Mouse (Mus musculus) embryo, embryonic 11 days (tissue): ENCODE measurements around the gene Esyt1.
"Not testable (repeated sequence)": the region's sequence is repeated elsewhere in the genome, so short reads cannot be mapped to it uniquely, and the experiment has no call there.

ENCODE experiments used
- DNase-seq: peaks from one replicate; pipeline ENCODE4 v3.0.0-alpha.2; 2015

Gene Esyt1

DNA sequence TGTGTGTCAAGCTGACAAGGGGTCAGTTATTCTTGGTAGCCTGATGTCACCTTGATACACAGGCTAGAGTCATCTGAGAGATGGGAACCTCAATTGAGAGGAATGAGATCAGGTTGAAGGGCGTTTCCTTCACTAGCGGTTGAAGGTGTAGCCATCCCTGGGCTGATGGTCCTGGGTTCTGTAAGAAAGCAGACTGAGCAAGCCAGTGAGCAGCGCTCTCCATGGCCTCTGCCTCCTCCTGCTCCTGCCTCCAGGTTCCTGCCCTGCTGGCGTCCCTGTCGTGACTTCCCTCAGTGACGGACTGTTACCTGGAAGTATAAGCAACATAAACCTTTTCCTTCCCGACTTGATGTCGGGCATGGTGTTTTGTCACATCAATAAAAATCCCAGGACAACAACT, 22.1 kb downstream of the Esyt1 start:
- no peak for DNase-seq

DNA sequence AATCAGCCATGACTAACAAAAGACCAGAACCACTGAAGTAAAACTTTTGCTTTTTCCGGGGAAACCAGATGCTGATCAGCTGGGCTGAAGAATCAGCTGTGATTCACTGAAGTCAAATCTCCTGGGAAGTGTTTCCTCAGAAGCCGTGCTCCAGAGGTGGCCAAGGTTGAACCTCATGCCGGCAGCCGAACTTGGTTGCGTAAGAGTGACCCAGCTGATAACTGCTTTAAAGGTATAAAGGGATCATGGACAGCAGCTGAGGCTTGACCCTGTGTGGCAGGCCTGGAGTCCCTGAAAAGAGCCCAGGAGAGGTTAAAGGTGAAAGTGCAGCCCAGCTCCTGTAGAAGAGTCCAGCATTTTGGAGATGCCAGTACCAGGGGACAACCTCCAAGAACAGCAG, 23.3 kb downstream of the Esyt1 start:
- DNase-seq, result no peak

DNA sequence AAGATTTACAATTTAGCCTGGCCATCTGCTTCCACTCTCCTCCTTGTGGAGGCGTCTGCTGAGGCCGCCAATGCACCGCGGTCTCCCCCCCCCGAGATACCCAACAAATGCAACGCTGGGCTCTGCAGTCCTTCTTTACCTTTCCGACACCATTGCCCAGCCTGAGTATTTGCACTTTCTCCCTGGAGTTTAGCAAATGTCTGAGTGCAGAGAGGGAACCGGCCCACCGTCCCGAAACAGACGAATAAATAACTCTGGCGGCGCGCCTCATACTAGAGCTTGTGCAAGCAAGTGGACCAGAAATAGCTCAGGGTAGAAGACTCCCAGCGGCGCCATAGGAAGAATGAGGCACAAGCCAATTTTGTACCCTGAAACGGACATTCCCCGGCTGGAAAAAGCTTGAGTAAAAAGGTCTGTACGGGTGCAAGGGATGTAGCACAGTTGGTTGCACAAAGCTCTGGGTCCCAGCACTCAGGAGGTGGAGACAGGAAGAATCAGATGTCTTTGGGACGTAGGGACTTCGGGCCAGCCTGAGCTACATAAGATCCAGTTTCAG, 26.5 kb downstream of the Esyt1 start:
- DNase-seq, result peak; percentile 68

DNA sequence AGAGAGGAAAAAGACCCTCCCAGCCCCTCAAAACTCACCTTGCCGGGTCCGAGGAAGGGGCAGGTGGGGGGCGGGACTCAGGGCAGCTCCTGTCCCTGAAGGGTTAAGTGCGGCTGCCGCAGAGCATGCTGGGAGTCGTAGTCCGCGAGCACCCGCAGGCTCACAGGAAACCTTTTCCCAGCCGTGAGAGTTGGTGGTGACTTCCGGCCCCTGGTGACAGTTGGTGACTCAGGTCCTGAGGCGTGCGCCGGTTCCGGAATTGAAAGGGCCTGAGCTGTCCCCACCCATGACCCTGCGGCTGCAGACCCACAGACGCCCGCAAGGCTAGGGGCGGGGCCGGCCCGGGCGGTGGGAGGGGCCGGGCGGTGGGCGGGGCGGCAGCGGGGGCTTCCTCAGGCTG, 27.1 kb downstream of the Esyt1 start, which contains the start of gene Myl6b:
Gene Myl6b (minus strand): TSS at position 96 of the 400 bp plus-strand sequence.
- DNase-seq, result peak; percentile 97

DNA sequence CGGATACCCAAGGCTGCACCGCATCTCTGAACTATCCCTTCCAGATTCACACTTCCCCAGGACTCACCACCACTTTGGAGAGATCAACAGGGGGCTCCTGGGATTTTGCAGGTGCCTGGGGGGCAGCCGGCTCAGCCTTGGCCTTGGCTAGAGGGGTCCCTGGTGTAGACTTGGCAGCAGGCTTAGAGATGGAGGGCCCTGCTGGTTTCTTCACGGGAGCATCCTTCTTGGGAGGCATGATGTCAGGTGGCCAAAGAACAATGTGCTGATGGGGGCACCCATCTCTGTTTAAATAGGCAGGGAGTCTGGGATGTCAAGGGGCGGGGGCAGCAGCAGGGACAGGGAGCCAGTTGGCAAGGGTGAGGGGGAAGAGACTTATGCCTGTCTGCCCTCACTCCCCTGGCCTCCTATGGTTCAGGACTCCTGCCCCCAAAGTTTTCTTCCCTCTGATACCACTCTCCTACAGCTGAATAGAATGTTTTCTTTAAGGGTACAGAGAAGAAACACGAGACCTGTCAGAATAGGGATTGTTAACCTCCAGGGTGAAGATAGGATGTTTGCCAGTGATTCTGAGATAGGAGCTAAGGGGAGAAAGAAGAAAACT, 28.4 kb downstream of the Esyt1 start:
- no peak for DNase-seq

DNA sequence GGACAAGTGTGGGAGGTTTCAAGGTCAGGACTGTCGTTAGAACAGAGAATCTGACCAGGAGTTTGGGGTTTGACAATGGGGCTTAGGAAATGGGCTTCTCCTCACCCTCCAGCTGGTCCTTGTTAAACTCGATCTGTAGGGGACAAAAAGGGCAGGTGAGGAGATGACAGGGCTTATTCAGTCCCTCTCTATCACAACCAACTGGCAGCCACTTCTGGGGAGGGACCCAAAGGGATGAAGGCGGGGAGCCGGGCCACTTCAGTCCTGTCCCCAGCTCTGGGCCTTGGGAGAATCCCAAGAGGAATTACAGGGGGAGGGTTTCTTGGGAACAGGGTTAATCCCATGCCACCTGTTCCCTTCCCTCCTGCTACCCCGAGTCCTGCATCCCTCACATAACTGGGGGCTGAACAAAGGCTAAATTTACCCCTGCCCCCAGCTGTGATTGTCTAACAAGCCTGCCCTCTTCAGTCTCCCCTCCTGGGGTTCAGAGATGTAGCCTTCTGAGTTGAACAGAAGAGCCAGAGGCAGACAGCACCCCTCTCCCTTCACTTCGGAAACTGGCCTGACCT, 29.1 kb downstream of the Esyt1 start:
- no peak for DNase-seq

DNA sequence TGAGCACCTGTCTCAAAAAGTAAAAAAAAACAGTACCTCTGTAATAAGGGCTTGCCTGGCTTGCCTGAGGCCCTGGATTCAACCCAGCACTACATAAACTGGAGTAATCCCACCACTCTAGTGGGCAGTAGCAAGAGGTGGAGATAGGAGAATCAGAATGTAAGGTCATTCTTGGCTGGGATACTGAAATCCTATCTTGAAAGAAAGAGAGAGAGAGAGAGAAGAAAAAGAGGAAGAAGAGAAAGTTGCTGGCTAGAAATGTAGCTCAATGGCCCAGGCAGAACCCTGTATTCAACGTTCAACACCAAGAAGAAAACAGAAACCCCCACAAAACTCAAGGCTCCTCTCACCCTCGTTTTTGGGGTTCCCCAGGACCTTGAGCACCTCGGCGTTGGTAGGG, 29.8 kb downstream of the Esyt1 start:
- no peak for DNase-seq

DNA sequence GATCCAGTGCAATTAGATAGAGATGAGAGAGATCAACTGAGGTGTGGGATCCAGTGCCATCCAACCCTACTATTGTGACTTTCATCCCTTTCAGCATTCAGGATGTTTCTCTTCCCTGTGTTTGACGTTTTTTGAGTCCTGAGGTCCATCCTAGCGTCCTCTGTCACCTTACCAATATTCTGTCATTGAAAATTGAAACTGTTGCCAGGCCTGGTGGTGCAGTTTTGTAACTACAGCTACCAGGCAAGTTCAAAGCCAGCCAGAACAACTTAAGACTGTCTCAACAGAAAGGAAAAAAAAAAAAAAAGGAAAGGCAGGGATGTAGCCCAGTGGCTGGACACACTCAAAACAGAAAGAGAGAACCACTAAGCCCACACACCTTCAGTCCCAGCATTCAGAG, 30.4 kb downstream of the Esyt1 start:
- no peak for DNase-seq

DNA sequence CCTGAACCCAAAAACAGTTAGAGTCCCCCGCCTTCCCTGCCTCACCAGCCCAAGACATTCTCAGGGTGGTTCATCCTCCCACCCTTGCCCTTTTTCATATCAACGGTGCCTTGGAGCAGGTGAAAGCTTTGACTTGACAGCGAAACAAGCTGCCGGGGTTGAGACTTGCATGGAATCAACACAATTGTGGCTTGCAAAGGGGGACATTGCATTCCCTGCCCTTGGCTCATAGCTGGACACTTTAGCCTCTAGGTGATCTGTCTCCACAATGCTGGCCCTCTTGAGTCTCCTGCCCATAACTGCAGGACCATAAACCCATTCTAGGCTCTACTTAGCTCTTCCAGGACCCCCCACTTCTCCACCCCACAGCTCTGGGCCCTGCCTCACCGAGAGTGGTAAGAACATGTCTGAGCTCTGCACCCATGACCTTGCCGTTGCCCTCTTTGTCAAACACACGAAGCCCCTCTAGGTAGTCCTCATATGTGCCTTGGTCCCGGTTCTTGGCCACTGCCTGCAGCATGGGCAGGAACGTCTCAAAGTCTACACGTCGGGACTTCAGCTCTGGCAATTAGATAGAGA, 30.9 kb downstream of the Esyt1 start:
- no peak for DNase-seq

DNA sequence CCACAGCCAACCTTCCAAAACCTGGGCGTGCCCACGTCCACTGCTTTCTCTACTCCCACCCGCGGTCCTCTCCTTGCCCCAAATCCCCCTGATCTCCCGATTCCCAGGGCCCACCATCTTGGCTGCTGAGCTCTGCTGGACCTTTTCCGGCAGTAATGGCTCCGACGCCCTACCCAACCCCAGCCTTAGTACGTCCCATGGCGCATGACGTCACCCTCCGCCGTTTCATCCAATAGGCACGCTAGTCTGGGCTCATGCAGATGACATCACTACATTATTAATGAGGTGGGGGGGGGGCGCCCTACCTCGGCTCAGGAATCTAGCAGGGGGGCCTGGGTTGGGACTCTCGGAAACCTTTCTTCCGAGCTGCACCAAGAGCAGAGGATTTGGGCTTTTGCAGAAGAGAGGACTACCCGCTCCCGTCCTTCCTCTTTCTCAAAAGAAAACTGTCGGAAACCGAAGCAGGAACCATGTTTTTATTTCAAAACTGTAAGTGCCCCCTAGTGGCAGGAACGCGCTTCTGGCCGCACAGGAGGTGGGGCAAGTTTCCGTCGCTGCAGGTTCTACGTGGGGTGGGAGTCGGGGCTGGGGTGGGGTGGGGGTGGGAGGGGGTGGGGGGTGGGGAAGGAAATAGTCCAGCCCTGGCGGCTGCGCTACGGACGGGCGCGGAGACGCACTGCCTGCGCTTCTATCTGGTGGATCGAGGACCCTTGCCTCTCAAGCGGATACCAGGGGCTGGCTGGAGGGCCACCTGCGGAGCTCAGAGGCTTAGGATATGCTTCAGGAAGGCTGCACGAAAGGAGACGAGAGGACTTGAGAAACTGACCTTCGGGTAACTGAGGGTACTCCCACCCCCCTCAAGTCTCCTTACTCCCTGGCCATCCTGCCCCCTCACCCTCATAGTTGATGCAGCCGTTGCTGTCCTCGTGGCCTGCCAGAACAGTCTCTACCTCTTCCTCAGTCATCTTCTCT, 31.7 kb downstream of the Esyt1 start, which contains the start of gene Myl6:
Gene Myl6 (minus strand): TSS at position 451 of the 972 bp plus-strand sequence.
- peak; percentile 98 for DNase-seq

DNA sequence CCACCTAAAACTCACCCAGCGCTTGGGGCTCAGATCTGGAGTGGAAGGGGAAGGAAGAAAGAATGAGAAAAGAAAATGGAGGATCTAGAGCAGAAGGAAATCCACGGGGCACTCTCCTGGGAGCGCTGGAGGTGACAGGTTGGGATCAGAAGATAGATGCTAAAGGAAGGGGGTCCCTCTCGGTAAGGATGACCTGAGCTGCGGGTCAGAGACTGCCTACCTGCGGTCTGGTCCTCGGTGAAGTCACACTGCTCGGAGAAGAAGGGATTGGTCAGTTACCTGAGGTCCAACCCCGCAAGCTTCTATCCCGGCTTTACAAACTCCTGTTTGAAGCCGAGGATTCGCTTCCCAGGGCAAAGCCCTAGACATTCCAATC, 32.4 kb downstream of the Esyt1 start:
- peak; percentile 38 for DNase-seq

DNA sequence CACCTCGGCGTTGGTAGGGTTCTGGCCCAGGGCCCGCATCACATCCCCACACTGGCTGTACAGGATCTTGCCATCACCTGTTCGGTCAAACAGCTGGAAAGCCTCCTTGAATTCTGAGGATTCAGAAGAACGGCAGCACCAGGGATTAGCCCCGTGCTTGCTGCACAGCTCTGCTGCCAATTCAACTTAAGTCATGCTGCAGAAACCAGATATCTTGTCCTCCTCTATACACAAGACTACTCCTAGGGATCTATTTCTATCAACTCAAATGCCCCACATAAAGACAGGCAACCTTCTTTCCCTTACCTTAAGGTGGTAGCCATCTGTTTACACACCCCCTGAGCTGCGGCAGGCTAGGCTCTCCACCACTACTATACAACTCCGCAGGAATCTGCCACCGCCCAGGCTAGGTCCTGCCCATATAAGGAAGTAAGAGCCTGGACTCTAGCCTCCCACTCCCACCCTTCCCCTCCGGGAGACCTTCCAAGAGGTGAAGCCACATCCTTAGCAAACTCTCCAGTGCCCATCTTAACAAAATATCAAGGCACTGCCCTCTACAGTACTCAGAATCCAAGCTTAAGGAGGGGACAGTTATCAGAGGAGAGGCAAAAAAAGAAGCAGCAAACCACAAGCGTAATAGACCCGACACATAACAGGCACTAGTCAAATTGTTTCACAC, 32.9 kb downstream of the Esyt1 start:
- DNase-seq, result peak; percentile 74

DNA sequence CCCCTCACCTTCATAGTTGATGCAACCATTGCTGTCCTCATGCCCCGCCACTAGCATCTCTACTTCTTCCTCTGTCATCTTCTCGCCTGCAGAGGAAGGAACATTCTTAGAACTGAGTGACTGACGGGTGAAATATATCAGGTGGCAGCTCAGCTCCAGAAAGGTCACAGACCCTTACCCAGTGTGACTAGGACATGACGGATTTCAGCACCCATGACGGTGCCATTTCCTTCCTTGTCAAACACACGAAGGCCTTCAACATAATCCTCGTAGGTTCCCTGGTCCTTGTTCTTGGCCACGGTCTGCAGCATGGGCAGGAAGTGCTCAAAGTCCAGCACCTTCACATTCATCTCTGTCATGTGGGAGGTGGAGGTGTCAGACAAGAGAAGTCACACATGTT, 33.6 kb downstream of the Esyt1 start:
- not testable (repeated sequence) for DNase-seq

DNA sequence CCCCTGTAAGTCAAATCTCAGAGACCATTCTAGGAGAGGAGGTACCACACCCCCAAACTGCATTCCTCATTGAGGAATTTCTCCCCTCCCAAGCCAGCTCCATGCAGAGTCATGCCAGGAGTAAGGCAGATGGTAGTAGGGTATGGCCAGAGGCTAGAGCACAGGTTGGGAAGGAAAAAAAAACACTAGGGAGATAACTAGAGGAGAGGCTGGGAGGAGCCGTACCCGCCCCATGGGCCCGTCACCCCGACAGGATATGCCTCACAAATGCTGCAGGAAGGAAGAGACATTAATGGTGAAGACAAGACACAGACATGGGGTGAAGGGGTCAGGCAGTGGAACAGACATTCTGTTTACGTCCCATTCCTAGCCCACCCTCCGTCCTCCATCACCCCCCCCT, 34.2 kb downstream of the Esyt1 start:
- DNase-seq, result no peak

DNA sequence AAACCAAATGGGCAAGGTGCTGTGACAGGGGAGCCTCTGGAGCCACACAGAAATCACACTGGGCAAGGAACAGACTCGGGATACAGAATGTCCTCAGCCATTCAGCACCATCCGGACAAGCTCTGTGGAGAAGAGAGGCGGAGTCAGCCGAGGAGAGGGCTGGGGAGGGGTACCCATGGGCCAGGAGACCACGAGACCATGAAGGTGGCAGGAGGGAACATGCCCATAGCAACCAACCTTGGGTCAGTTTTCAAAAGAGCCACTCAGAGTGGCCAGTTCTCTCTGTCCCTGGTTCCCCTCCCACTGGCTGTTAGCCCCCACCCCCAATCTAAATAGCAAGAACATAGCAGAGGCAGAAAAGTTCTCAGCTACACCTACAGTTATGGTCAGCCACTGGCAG, 34.8 kb downstream of the Esyt1 start:
- no peak for DNase-seq

DNA sequence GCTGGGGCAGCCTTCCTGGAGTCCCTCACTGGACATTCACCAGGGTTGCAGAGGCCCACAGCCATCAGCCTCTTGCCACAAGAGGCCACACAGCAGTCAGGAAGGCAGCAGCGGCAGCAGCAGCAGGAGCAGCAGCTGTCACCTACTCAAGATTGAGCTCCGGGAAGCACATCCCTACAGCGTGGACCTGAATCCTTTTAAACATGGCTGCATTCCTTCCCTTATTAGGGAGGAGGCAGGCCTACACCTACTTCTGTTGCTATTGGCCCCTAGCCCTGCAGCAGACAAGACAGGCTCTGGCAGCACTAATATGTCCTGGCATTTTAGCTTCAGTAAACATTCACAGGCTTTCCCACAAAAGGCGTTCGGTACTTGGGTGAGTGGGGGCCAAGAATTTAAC, 35.4 kb downstream of the Esyt1 start:
- no peak for DNase-seq

DNA sequence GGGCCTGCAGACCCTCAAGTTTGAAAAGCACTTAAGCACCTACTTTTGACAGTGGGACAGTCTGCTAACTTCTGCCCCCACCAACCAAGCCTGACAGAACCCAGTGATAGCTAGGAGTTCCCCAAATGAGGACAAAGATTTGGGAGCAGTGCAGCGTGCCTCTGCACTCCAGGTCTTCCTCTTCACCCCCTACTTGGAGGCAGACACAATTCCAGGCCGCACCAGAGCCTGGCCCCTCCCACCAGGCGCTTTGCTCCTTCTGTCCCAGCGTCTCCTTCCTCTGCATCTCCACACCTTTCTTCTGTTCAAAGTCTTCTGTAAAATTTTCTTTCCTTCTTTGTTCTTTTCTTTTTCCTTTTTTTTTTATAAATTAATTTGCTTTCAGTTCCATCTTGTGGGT, 35.9 kb downstream of the Esyt1 start:
- no peak for DNase-seq

DNA sequence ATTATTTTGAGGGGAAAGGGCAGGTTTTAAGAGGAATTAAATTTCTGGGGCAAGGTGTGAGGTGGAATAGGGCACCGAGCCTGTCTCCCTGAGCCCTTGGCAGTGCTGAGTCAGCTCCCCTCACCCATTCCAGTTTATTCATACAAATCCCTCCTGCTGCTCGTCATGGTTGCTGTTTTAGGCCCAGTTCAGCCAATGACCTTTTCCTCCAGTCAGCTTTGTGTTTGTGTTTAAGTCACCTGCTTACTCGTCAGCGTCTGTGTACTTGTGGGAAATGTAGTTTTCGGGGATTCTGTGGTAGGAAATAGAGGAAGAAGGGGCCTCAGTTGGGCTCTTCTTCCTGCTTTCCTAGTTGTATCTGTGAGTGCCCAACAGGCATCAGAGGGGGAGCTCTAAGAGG, 36.3 kb downstream of the Esyt1 start:
- DNase-seq, result no peak

DNA sequence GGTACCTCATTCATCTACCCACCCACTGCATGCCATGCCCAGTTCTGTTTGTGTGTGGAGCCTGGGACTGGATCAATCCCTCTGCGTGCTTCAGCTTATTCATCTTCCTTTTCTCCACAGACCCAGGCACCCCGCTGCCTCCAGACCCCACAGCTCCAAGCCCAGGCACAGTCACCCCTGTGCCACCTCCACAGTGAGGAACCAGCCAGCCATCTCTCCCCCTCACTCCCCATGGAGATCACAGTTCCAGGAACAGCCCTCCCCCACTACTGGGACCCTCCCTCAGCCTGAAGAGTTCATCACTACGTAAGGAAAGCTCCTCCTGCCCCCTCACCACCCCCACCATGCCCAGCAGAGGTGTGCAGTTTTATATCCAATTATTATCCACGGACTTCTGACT, 36.9 kb downstream of the Esyt1 start:
- DNase-seq, result no peak

DNA sequence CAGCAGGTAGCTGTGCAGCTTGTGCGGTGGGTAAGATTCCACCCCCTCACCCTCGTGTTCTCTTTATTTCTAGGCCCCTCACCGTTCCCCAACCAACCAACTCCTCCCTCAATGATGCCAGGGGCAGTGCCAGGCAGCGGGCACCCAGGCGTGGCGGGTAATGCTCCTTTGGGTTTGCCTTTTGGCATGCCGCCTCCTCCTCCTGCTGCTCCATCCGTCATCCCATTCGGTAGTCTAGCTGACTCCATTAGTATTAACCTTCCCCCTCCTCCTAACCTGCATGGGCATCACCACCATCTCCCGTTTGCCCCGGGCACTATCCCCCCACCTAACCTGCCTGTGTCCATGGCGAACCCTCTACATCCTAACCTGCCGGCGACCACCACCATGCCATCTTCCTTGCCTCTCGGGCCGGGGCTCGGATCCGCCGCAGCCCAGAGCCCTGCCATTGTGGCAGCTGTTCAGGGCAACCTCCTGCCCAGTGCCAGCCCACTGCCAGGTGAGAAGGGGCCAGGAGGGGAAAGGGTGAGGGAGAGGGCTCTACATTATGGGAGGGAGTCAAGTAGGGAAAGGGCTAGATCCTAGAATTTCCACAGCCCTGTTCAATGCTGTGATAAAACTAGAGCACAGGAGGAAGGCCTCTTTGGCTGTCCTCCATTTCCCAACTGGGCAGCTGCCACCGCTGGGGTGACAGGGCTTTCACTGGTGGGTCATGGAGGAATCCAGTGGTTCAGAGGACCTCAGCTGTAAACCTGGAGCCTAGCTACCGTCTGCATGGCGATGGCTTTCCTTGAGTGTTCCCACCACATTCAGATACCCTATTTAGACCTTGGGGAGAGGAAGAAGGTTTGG, 37.6 kb downstream of the Esyt1 start:
- no peak for DNase-seq

DNA sequence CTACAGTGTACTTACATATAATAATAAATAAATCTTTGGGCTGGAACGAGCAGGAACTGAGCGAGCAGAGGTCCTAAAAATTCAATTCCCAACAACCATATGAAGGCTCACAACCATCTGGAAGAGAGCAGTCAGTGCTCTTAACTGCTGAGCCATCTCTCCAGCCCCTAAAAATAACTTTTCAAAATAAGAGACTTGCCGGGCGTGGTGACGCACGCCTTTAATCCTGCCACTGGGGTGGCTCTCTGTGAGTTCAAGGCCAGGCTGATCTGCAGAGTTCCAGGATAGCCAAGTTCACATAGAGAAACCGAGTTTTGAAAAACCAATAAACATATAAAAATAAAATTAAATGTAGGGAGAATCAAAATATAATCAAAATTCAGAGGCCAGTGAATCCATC, 39.3 kb downstream of the Esyt1 start:
- DNase-seq, result no peak

DNA sequence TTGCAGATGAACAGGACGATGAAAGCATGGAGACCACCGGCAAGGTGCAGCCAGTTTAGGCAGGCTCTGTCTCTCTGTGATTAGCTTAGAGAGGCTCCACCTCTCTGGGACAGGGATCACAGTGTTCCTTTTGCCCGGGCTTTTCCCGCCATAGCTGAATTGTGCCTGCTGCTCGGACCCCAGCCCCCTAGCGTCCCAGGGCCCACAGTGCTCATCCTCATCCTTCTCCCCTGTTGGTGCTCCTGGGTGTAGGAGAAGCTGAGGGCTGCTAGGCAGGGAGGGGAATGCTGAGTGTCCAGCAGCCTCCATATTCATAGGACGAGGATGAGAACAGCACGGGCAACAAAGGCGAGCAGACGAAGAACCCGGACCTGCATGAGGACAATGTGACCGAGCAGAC, 51.3 kb downstream of the Esyt1 start:
- no peak for DNase-seq
